In the genomic region with DNA sequence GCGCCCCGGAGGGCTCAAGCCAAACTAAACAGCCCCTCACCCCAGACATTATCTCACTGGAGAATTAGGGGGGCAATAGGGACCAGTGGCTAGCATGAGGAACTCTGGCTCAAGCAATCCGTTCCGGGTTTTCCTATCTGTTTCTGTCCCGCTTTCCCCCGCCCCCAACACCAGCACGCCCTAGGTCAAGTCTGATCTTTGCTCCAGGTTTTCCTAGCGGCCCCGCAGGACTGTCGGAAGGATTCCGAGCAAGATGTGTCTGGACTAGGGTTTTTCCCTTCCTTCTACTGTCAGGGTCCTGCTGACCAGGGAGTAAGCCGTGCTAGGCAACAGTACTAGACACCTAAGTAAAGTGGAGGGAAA, we compare ENCODE assay signal across 8 mouse cellular contexts. TPM values are rescaled to one million over a fixed set of nuclear protein-coding genes. Genes with fewer than 3 reads are reported as not detected.
DNase-seq lines count a peak whose midpoint lies in the region; ATAC-seq and TF ChIP-seq lines count a peak whose summit lies in the region.

No protein-coding gene starts in this region.

- H3K27me3 ChIP-seq in Patski = no peaks in the 10 kb centered on the region
- H3K27me3 ChIP-seq in liver, postnatal 0 days (ENCODE audit: insufficient read depth, low read length) = peaks cover 12% of the 10 kb centered on the region
- peaks cover 32% of the 10 kb centered on the region for H3K27me3 ChIP-seq in neural tube, embryonic 13.5 days

- peak; percentile 39; the same call in 1 of the 2 replicates for TF ChIP-seq EP300 in liver, postnatal 0 days (IDR thresholded peaks at IDR 0.05; ENCODE audit: low read depth)

- peak overlapping the region; percentile 79 for H3K9ac ChIP-seq in liver, postnatal 0 days (replicated peaks)
- H3K9ac ChIP-seq in neural tube, embryonic 13.5 days = peak overlapping the region; percentile 73

- 2% methylated on average over 12 of the region's 12 CpGs for WGBS in liver, postnatal 0 days (ENCODE audit: insufficient replicate concordance)
- 0% methylated on average over 11 of the region's 12 CpGs for WGBS in neural tube, embryonic 13.5 days

- in situ Hi-C loops in Patski (cut with MboI; ENCODE audit: low pct_unique_long_range_greater_than_20kb) = no loop called here

- H3K4me1 ChIP-seq in liver, postnatal 0 days (ENCODE audit: insufficient read depth) = peaks cover 51% of the 10 kb centered on the region
- H3K4me1 ChIP-seq in neural tube, embryonic 13.5 days (replicated peaks) = peaks cover 69% of the 10 kb centered on the region

- peak overlapping the region; percentile 99 for H3K27ac ChIP-seq in liver, postnatal 0 days (ENCODE audit: low read depth)
- peak overlapping the region; percentile 23 for H3K27ac ChIP-seq in neural tube, embryonic 13.5 days (replicated peaks)

- POLR2A ChIA-PET in Patski (lab: Charles Lee) = interaction anchor here (0.6 to 8.2 kb wide), 8 partner anchors 12 to 89 kb away, joined by 3 to 56 read pairs (median 4); a partner anchor contains a TSS

- no peaks in the 10 kb centered on the region for H3K9me3 ChIP-seq in liver, postnatal 0 days (ENCODE audit: low read length)
- H3K9me3 ChIP-seq in neural tube, embryonic 13.5 days = no peaks in the 10 kb centered on the region

- H3K4me2 ChIP-seq in liver, postnatal 0 days (ENCODE audit: low read depth, low read length) = peak overlapping the region; percentile 100
- H3K4me2 ChIP-seq in neural tube, embryonic 13.5 days = peak overlapping the region; percentile 99

- DNase-seq in A20 (ENCODE audit: low read depth, low spot score) (peak; percentile 83), Patski (ENCODE audit: low read depth, low spot score) (peak; percentile 85)
- DNase-seq in gastrocnemius, postnatal 10 days = peak; percentile 76
- peak; percentile 90 for DNase-seq in kidney, adult 11 months
- peak; percentile 84 for DNase-seq in liver, postnatal 0 days
- no peak for DNase-seq in T-cell, adult 2 months (ENCODE audit: low spot score)

- peak; percentile 6 for ATAC-seq in Patski
- ATAC-seq in common myeloid progenitor, adult 5-6 weeks (replicated peaks; ENCODE audit: low read depth, poor library complexity, severe bottlenecking) = peak; percentile 12
- ATAC-seq in liver, postnatal 0 days = peak; percentile 30
- no peak for ATAC-seq in neural tube, embryonic 13.5 days (ENCODE audit: low read depth)

- CTCF ChIA-PET in Patski (lab: Charles Lee) = interaction anchor here (1.3 to 4.0 kb wide), 3 partner anchors 13 to 62 kb away, joined by 4 to 50 read pairs (median 22); no protein-coding TSS in a partner anchor

- H3K4me3 ChIP-seq in liver, postnatal 0 days (ENCODE audit: low read depth, low read length) = peak overlapping the region; percentile 78
- peak overlapping the region; percentile 51 for H3K4me3 ChIP-seq in neural tube, embryonic 13.5 days

- no peaks in the 10 kb centered on the region for H3K36me3 ChIP-seq in liver, postnatal 0 days (replicated peaks; ENCODE audit: insufficient read depth, low read length)
- 0 out of 2 replicates have a peak, but pooled peaks cover 2% of the 10 kb centered on the region for H3K36me3 ChIP-seq in neural tube, embryonic 13.5 days

- no peak for TF ChIP-seq CTCF in Patski (IDR thresholded peaks at IDR 0.05)
- no peak for TF ChIP-seq CTCF in liver, postnatal 0 days (IDR thresholded peaks at IDR 0.05; ENCODE audit: low read depth)

RNA-seq across cellular contexts. Expression of a gene that starts 0.3 kb away (rescaled TPM):
- polyA plus RNA-seq in Patski (2021) = 73.7 TPM
- 5.0 and 5.3 TPM in 2 replicates for total RNA-seq in common myeloid progenitor, adult 5-6 weeks (2017)
- 10 to 100 TPM; 19.1 to 21.8 TPM for total RNA-seq in gastrocnemius, postnatal 10 days (2021)
- polyA plus RNA-seq in liver, postnatal 0 days (2015; fragmentation: Nextera tagmentation; extraction: Ambion mirVana) = 4.1 and 4.7 TPM in 2 replicates
- 0.54 and 0.68 TPM in 2 replicates for polyA plus RNA-seq in neural tube, embryonic 13.5 days (2015; fragmentation: Nextera tagmentation; extraction: Ambion mirVana)

RNA-seq across cellular contexts. Expression of a gene that starts 7.7 kb away (rescaled TPM):
- polyA plus RNA-seq in Patski (2021) = not detected
- 1.6 TPM in 1 of 2 replicates, not detected in the other for total RNA-seq in common myeloid progenitor, adult 5-6 weeks (2017)
- total RNA-seq in gastrocnemius, postnatal 10 days (2021) = under 1 TPM; 0.59 to 0.73 TPM
- polyA plus RNA-seq in liver, postnatal 0 days (2015; fragmentation: Nextera tagmentation; extraction: Ambion mirVana) = not detected in 2 replicates
- 0.84 and 2.6 TPM in 2 replicates for polyA plus RNA-seq in neural tube, embryonic 13.5 days (2015; fragmentation: Nextera tagmentation; extraction: Ambion mirVana)

RNA-seq across cellular contexts. Expression of a gene that starts 16.8 kb away (rescaled TPM):
- 40.6 TPM for polyA plus RNA-seq in Patski (2021)
- total RNA-seq in common myeloid progenitor, adult 5-6 weeks (2017) = 7.1 and 12.0 TPM in 2 replicates
- 10 to 100 TPM; 25.8 to 29.5 TPM for total RNA-seq in gastrocnemius, postnatal 10 days (2021)
- 18.8 and 20.0 TPM in 2 replicates for polyA plus RNA-seq in liver, postnatal 0 days (2015; fragmentation: Nextera tagmentation; extraction: Ambion mirVana)
- polyA plus RNA-seq in neural tube, embryonic 13.5 days (2015; fragmentation: Nextera tagmentation; extraction: Ambion mirVana) = 30.7 and 33.2 TPM in 2 replicates

RNA-seq across cellular contexts. Expression of a gene that starts 23.3 kb away (rescaled TPM):
- polyA plus RNA-seq in Patski (2021) = 162 TPM
- 151 and 194 TPM in 2 replicates for total RNA-seq in common myeloid progenitor, adult 5-6 weeks (2017)
- 10 to 100 TPM; 19.7 to 22.3 TPM for total RNA-seq in gastrocnemius, postnatal 10 days (2021)
- 130 and 141 TPM in 2 replicates for polyA plus RNA-seq in liver, postnatal 0 days (2015; fragmentation: Nextera tagmentation; extraction: Ambion mirVana)
- 110 and 144 TPM in 2 replicates for polyA plus RNA-seq in neural tube, embryonic 13.5 days (2015; fragmentation: Nextera tagmentation; extraction: Ambion mirVana)

RNA-seq across cellular contexts. Expression of a gene that starts 23.4 kb away (rescaled TPM):
- 174 TPM for polyA plus RNA-seq in Patski (2021)
- total RNA-seq in common myeloid progenitor, adult 5-6 weeks (2017) = 28.2 and 41.0 TPM in 2 replicates
- total RNA-seq in gastrocnemius, postnatal 10 days (2021) = 10 to 100 TPM; 50.0 to 57.8 TPM
- polyA plus RNA-seq in liver, postnatal 0 days (2015; fragmentation: Nextera tagmentation; extraction: Ambion mirVana) = 23.8 and 24.7 TPM in 2 replicates
- polyA plus RNA-seq in neural tube, embryonic 13.5 days (2015; fragmentation: Nextera tagmentation; extraction: Ambion mirVana) = 41.8 and 45.1 TPM in 2 replicates

Comparison
In these comparisons a context has a peak if more than half of its experiments do, and no peak if none do; other contexts are left out.
1. RNA of a gene that starts 0.3 kb away (polyA plus RNA-seq): 73.7 TPM in Patski (single experiment); 4.1 to 4.7 TPM in liver, postnatal 0 days and 0.54 to 0.68 TPM in neural tube, embryonic 13.5 days; every median in the first group is over 10 times any median in the second.